25 mouse cellular contexts compared by ENCODE assay signal in the genomic region with DNA sequence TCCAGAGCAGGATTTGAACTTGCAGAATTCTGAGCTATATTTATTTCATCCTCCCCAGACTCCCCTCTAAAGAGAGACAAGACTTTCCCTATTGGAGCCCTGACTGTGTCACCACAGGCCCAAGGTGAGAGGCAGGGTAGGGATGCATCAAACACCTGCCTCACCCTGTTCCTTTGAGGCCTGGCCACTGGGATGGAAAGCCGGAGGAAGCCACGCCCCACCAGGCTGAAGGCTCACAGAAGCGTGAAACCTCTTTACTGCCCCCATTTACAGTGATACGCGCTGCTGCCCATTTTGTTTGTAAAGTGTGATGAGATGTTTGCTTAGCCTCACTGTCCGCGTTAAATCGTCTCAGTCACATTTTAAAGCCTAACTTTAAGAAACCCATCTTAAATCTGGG. TPM values are rescaled to one million over a fixed set of nuclear protein-coding genes. Genes with fewer than 3 reads are reported as not detected.
DNase-seq lines count a peak whose midpoint lies in the region; ATAC-seq and TF ChIP-seq lines count a peak whose summit lies in the region.
"Had no signal": no experiment of that assay in that cellular context is flagged by ENCODE, and none has a peak within 500 bp of the region (broad histone marks: within the 10 kb centered on the region; RNA-seq: fewer than 3 reads in every experiment).

No protein-coding gene starts in this region.

- H3K9me3 ChIP-seq in embryonic facial prominence, embryonic 13.5 days: no peaks in the 10 kb centered on the region
- no peaks in the 10 kb centered on the region for H3K9me3 ChIP-seq in embryonic facial prominence, embryonic 10.5 days
- no peaks in the 10 kb centered on the region for H3K9me3 ChIP-seq in kidney, embryonic 16.5 days (ENCODE audit: low read length)
- H3K9me3 ChIP-seq in E14TG2a.4 (ENCODE audit: low read length): peaks cover 9% of the 10 kb centered on the region; the same call in 1 of the 2 replicates
- H3K9me3 ChIP-seq in intestine, embryonic 15.5 days: no peaks in the 10 kb centered on the region
- H3K9me3 ChIP-seq: hindbrain, embryonic 13.5 days; limb, embryonic 15.5 days; liver, embryonic 15.5 days; midbrain, embryonic 10.5 days had no signal

- TF ChIP-seq CTCF in E14TG2a.4 (conservative IDR thresholded peaks at IDR 0.05; ENCODE audit: low read length): no peak

- peaks cover 45% of the 10 kb centered on the region for H3K4me1 ChIP-seq in embryonic facial prominence, embryonic 13.5 days
- peaks cover 61% of the 10 kb centered on the region for H3K4me1 ChIP-seq in embryonic facial prominence, embryonic 10.5 days
- peaks cover 31% of the 10 kb centered on the region for H3K4me1 ChIP-seq in kidney, embryonic 16.5 days (ENCODE audit: insufficient read depth, low read length)
- H3K4me1 ChIP-seq in E14TG2a.4 (replicated peaks; ENCODE audit: low read depth, low read length): peaks cover 70% of the 10 kb centered on the region
- peaks cover 12% of the 10 kb centered on the region for H3K4me1 ChIP-seq in intestine, embryonic 15.5 days (replicated peaks)
- H3K4me1 ChIP-seq: liver, embryonic 15.5 days had no signal

- H3K27ac ChIP-seq in embryonic facial prominence, embryonic 13.5 days: no peak overlapping the region
- H3K27ac ChIP-seq in embryonic facial prominence, embryonic 10.5 days (replicated peaks): no peak overlapping the region
- peak overlapping the region; percentile 58; the same call in 1 of the 2 replicates for H3K27ac ChIP-seq in kidney, embryonic 16.5 days (ENCODE audit: low read length)
- H3K27ac ChIP-seq in intestine, embryonic 15.5 days: no peak overlapping the region
- H3K27ac ChIP-seq: hindbrain, embryonic 13.5 days; layer of hippocampus, adult 2 months; limb, embryonic 15.5 days; liver, embryonic 15.5 days; macrophage; midbrain, embryonic 10.5 days had no signal

- H3K4me3 ChIP-seq in embryonic facial prominence, embryonic 13.5 days: no peak overlapping the region
- no peak overlapping the region for H3K4me3 ChIP-seq in embryonic facial prominence, embryonic 10.5 days
- H3K4me3 ChIP-seq in kidney, embryonic 16.5 days (ENCODE audit: low read length): no peak overlapping the region
- H3K4me3 ChIP-seq in E14TG2a.4 (replicated peaks; ENCODE audit: low read length): peak overlapping the region; percentile 43
- H3K4me3 ChIP-seq in intestine, embryonic 15.5 days (replicated peaks): no peak overlapping the region
- H3K4me3 ChIP-seq: hindbrain, embryonic 13.5 days; layer of hippocampus, adult 2 months; limb, embryonic 15.5 days; liver, embryonic 15.5 days; midbrain, embryonic 10.5 days had no signal

- ATAC-seq in embryonic facial prominence, embryonic 13.5 days (ENCODE audit: insufficient number of reproducible peaks, insufficient read depth, low FRiP score, low TSS enrichment, low read depth): no peak
- peak; percentile 81 for ATAC-seq in kidney, embryonic 16.5 days (ENCODE audit: low FRiP score, low TSS enrichment)
- no peak for ATAC-seq in intestine, embryonic 15.5 days
- ATAC-seq: forebrain, embryonic 16.5 days had no signal

- no peak overlapping the region for H3K9ac ChIP-seq in embryonic facial prominence, embryonic 13.5 days
- 0 out of 2 replicates have a peak overlapping the region, but pooled peaks have one; percentile 41 for H3K9ac ChIP-seq in kidney, embryonic 16.5 days (replicated peaks; ENCODE audit: low read length)
- H3K9ac ChIP-seq in intestine, embryonic 15.5 days: no peak overlapping the region
- H3K9ac ChIP-seq: hindbrain, embryonic 13.5 days; limb, embryonic 15.5 days; liver, embryonic 15.5 days had no signal

- 0 out of 2 replicates have a peak overlapping the region, but pooled peaks have one; percentile 5 for H3K4me2 ChIP-seq in embryonic facial prominence, embryonic 13.5 days
- H3K4me2 ChIP-seq in kidney, embryonic 16.5 days (replicated peaks; ENCODE audit: low read depth, low read length): peak overlapping the region; percentile 43
- no peak overlapping the region for H3K4me2 ChIP-seq in intestine, embryonic 15.5 days (replicated peaks)
- H3K4me2 ChIP-seq: hindbrain, embryonic 13.5 days; limb, embryonic 15.5 days; liver, embryonic 15.5 days had no signal

- no peaks in the 10 kb centered on the region for H3K36me3 ChIP-seq in embryonic facial prominence, embryonic 13.5 days
- no peaks in the 10 kb centered on the region for H3K36me3 ChIP-seq in embryonic facial prominence, embryonic 10.5 days (replicated peaks)
- H3K36me3 ChIP-seq in kidney, embryonic 16.5 days (ENCODE audit: insufficient read depth, low read length): no peaks in the 10 kb centered on the region
- H3K36me3 ChIP-seq in E14TG2a.4 (ENCODE audit: insufficient read depth, low read length): no peaks in the 10 kb centered on the region
- H3K36me3 ChIP-seq in intestine, embryonic 15.5 days: no peaks in the 10 kb centered on the region
- H3K36me3 ChIP-seq: hindbrain, embryonic 13.5 days; limb, embryonic 15.5 days; liver, embryonic 15.5 days; midbrain, embryonic 10.5 days had no signal

- peaks cover 28% of the 10 kb centered on the region for H3K27me3 ChIP-seq in embryonic facial prominence, embryonic 13.5 days
- H3K27me3 ChIP-seq in embryonic facial prominence, embryonic 10.5 days (replicated peaks; ENCODE audit: low read depth, poor library complexity, severe bottlenecking): peaks cover 81% of the 10 kb centered on the region
- H3K27me3 ChIP-seq in kidney, embryonic 16.5 days (ENCODE audit: insufficient read depth, low read length): peaks cover 47% of the 10 kb centered on the region
- H3K27me3 ChIP-seq in E14TG2a.4 (ENCODE audit: insufficient read depth, low read length): peaks cover 41% of the 10 kb centered on the region
- peaks cover 23% of the 10 kb centered on the region for H3K27me3 ChIP-seq in intestine, embryonic 15.5 days (replicated peaks)

- DNase-seq in embryonic facial prominence, embryonic 10.5 days (ENCODE audit: low spot score): no peak
- DNase-seq in kidney, adult 9 months: no peak
- peak; percentile 61 to 75 for DNase-seq in kidney, postnatal 4 days
- DNase-seq in thymus, postnatal 14 days: no peak
- DNase-seq: adrenal gland, postnatal 14 days; cerebellum, adult 11 months; cerebellum, postnatal 14 days; gastrocnemius, postnatal 36 days; right cerebral cortex, postnatal 4 days; thymus, postnatal 36 days had no signal

- WGBS in embryonic facial prominence, embryonic 13.5 days: 10% methylated on average over 8 of the region's 8 CpGs
- WGBS in embryonic facial prominence, embryonic 10.5 days: 5% methylated on average over 8 of the region's 8 CpGs
- 2% methylated on average over 8 of the region's 8 CpGs for WGBS in kidney, embryonic 16.5 days
- WGBS in intestine, embryonic 15.5 days: 7% methylated on average over 8 of the region's 8 CpGs

RNA-seq across cellular contexts. Expression of gene Gm11733, which starts 25.0 kb away (rescaled TPM):
- not detected in 2 replicates for polyA plus RNA-seq in embryonic facial prominence, embryonic 13.5 days (2015; fragmentation: Nextera tagmentation; extraction: Ambion mirVana)
- 0.06 TPM in 2 replicates for polyA plus RNA-seq in embryonic facial prominence, embryonic 10.5 days (2016; fragmentation: Nextera tagmentation; extraction: Ambion mirVana)
- polyA plus RNA-seq in kidney, embryonic 16.5 days (2015; fragmentation: Nextera tagmentation; extraction: Ambion mirVana): not detected in 2 replicates
- not detected in 2 replicates for polyA plus RNA-seq in intestine, embryonic 15.5 days (2015; fragmentation: Nextera tagmentation; extraction: Ambion mirVana)
- polyA plus RNA-seq: forebrain, embryonic 16.5 days; heart, embryonic 16.5 days; hindbrain, embryonic 13.5 days; liver, embryonic 15.5 days; lung, embryonic 16.5 days; macrophage; midbrain, postnatal 0 days; testis, adult 2 months had no signal

Comparison
In these comparisons a context has a peak if more than half of its experiments do, and no peak if none do; other contexts are left out.
1. DNase-seq: peak in kidney, postnatal 4 days (2 of 2); none in embryonic facial prominence, embryonic 10.5 days (single experiment), kidney, adult 9 months (single experiment) and thymus, postnatal 14 days (single experiment).